Mouse (Mus musculus) erythroblast, embryonic 14.5 days (primary cell): Measurements from ENCODE around the gene Ntm.

Source experiments
- GATA1 ChIP-seq: IDR thresholded peaks from 2 replicates; pipeline ENCODE4 v1.6.1; 2012; ENCODE audit warnings: low read length, inconsistent platforms, mixed read lengths
- TAL1 ChIP-seq: IDR thresholded peaks from 3 replicates; pipeline ENCODE4 v1.6.1; 2012; ENCODE audit warnings: low read length, inconsistent platforms, mixed read lengths

DNA sequence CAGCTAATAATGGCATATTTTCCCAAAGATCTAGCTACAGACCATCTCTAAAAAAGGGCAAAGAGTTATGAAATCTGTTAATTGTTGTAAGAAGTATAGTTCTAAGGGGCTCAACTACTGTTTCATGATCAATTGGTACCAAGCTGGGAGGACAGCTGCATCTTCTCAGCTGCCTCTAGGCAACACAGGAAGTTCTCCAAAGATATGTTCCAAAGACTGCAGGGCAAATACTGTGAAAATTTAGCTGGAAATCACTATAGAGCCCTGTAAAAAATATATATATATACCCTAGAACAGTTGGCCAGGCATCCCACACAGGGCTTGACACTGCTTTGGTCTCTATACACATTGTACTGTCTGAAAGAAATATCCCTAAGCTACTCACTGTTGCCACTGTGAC is 489.5 kb downstream of the Ntm start:
- TF ChIP-seq GATA1 (no peak), TAL1 (no peak)
